Mouse (Mus musculus) common myeloid progenitor, adult 5-6 weeks (primary cell): ENCODE measurements at regions not wholly inside any gene's neighbourhood (a gene's known extent, or its start where the extent isn't known, plus 50 kb on each side); places are given as distances from the start of the nearest gene placed in this dataset.
A peak's percentile ranks its signal among the peaks of the same experiment; 100 is the strongest.

Experiments
- ATAC-seq: replicated peaks from 2 replicates; pipeline ENCODE4 v1.8.0; 2016; ENCODE audit warnings: low read depth, mild to moderate bottlenecking, moderate TSS enrichment, inconsistent platforms; ENCODE audit not compliant: poor library complexity, severe bottlenecking

GRCm38 (mm10) chr10:112863808-112864207 lies 65.0 kb downstream of the Atxn7l3b start:
- ATAC-seq, result no peak

- peak; percentile 84 for ATAC-seq
Measured at GRCm38 (mm10) chr10:112863375-112863774, 65.4 kb downstream of the Atxn7l3b start.

- ATAC-seq, result peak; percentile 65; the same call in 1 of the 2 replicates
Measured at GRCm38 (mm10) chr10:112851997-112852396, 76.8 kb downstream of the Atxn7l3b start.

- 0 out of 2 replicates have a peak, but pooled peaks have one; percentile 18 for ATAC-seq
Measured at GRCm38 (mm10) chr10:112846225-112846624, 82.6 kb downstream of the Atxn7l3b start.

- ATAC-seq, result peak; percentile 69
Measured at GRCm38 (mm10) chr10:112837400-112838035, 91.3 kb downstream of the Atxn7l3b start.

- no peak for ATAC-seq
Measured at GRCm38 (mm10) chr10:112835970-112836369, 92.8 kb downstream of the Atxn7l3b start.

GRCm38 (mm10) chr10:112835508-112835907 lies 93.3 kb downstream of the Atxn7l3b start:
- ATAC-seq, result peak; percentile 73

- no peak for ATAC-seq
Measured at GRCm38 (mm10) chr10:112810181-112810580, 118.6 kb downstream of the Atxn7l3b start.

GRCm38 (mm10) chr10:112803557-112803956 lies 125.2 kb downstream of the Atxn7l3b start:
- peak; percentile 79 for ATAC-seq

GRCm38 (mm10) chr10:112801560-112801959 lies 127.2 kb downstream of the Atxn7l3b start:
- peak; percentile 95 for ATAC-seq

- no peak for ATAC-seq
Measured at GRCm38 (mm10) chr10:112798603-112799002, 130.2 kb downstream of the Atxn7l3b start.

GRCm38 (mm10) chr10:112798090-112798489 lies 130.7 kb downstream of the Atxn7l3b start:
- no peak for ATAC-seq

GRCm38 (mm10) chr10:112795938-112796337 lies 132.9 kb downstream of the Atxn7l3b start:
- ATAC-seq, result no peak

GRCm38 (mm10) chr10:112795473-112795872 lies 133.3 kb downstream of the Atxn7l3b start:
- ATAC-seq, result no peak

GRCm38 (mm10) chr10:112788236-112788635 lies 140.6 kb downstream of the Atxn7l3b start:
- ATAC-seq, result no peak

GRCm38 (mm10) chr10:112774262-112774661 lies 154.5 kb downstream of the Atxn7l3b start:
- no peak for ATAC-seq

- no peak for ATAC-seq
Measured at GRCm38 (mm10) chr10:112746683-112747082, 182.1 kb downstream of the Atxn7l3b start.

- ATAC-seq, result 0 out of 2 replicates have a peak, but pooled peaks have one; percentile 52
Measured at GRCm38 (mm10) chr10:112743527-112743926, 185.3 kb downstream of the Atxn7l3b start.

GRCm38 (mm10) chr10:112742123-112742522 lies 186.7 kb downstream of the Atxn7l3b start:
- ATAC-seq, result no peak
